Mouse (Mus musculus): ENCODE measurements around the gene Mrps6. TPM values are rescaled to one million over a fixed set of nuclear protein-coding genes. Genes with fewer than 3 reads are reported as not detected.

Gene Mrps6
- polyA plus RNA-seq, 1 experiment from 2014 or later, result 118 TPM

DNA sequence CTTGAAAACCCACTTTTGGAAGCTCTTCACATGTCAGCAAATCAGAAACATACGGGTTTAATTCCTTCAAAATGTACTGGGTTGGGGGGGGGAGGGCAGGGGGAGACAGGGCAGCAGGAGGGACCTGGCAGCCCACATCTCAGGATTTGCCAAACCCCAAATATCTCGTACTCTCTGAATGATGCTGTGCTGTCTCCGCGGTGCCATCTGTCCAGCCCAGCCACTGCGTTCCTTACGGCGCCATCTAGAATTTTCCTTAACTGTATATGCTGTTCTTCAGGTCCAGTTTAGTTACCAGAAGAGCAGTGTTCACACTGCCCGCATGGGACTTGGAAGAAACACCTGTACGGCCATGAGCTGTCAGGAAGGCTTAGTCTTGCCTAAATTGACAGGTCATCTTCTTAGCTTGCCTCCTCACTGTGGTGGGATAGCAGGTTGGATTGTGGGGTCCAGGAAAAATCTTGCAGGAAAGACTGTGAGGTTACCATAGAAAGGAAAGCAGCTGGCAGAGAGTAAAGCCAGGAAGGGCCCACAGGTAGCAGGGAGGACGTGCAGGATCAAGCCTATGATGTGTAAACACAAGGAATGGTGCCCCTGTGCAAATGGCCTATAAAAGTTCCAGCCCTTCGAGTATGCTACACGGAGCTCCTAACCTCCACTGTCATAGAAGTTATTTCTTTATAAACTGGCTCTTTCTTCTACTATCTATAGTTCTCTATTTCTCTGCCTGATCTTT is 89.7 kb downstream of the Mrps6 start:
- WGBS, result 92% methylated on average over 12 of the region's 12 CpGs
- no peak overlapping the region for H3K9ac ChIP-seq (ENCODE audit: low read length)
- H3K36me3 ChIP-seq (ENCODE audit: control insufficient read depth, insufficient read depth, low read length), result no peaks in the 10 kb centered on the region
- H3K4me3 ChIP-seq (ENCODE audit: low read depth, low read length), result no peak overlapping the region
- no peaks in the 10 kb centered on the region for H3K9me3 ChIP-seq (ENCODE audit: control insufficient read depth, low read length)
- no peaks in the 10 kb centered on the region for H3K27me3 ChIP-seq (ENCODE audit: control insufficient read depth, insufficient read depth, low read length)
- DNase-seq (ENCODE audit: low spot score, missing footprints) (peak; percentile 8), ATAC-seq (ENCODE audit: low FRiP score) (no peak)
- H3K4me1 ChIP-seq (ENCODE audit: control insufficient read depth, insufficient read depth, low read length), result no peaks in the 10 kb centered on the region
- H3K4me2 ChIP-seq, result no peak overlapping the region
- H3K27ac ChIP-seq (ENCODE audit: low read depth, low read length), result no peak overlapping the region

DNA sequence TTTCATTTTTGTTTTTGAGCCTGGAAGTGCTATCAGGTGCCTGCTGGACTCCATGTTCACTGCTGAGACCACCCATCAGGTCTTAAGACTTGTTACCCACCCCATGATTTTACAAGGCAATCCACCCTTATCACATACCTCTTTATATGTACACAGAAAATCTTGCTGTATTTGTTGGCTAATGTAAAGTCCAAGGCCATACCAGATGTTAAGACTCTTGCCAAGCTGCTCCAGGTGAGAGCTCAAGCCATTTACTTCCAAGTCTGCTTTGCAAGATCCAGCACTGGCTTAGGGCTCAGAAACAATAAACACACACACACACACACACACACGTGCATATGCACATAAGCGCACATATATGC is 90.3 kb downstream of the Mrps6 start:
- no peaks in the 10 kb centered on the region for H3K9me3 ChIP-seq (ENCODE audit: control insufficient read depth, low read length)
- DNase-seq (ENCODE audit: low spot score, missing footprints) (peak; percentile 19), ATAC-seq (ENCODE audit: low FRiP score) (no peak)
- no peak overlapping the region for H3K4me2 ChIP-seq
- H3K27ac ChIP-seq (ENCODE audit: low read depth, low read length), result no peak overlapping the region
- H3K4me1 ChIP-seq (ENCODE audit: control insufficient read depth, insufficient read depth, low read length), result no peaks in the 10 kb centered on the region
- no peak overlapping the region for H3K9ac ChIP-seq (ENCODE audit: low read length)
- H3K36me3 ChIP-seq (ENCODE audit: control insufficient read depth, insufficient read depth, low read length), result no peaks in the 10 kb centered on the region
- WGBS, result 93% methylated on average over 2 of the region's 2 CpGs
- no peak overlapping the region for H3K4me3 ChIP-seq (ENCODE audit: low read depth, low read length)
- no peaks in the 10 kb centered on the region for H3K27me3 ChIP-seq (ENCODE audit: control insufficient read depth, insufficient read depth, low read length)

DNA sequence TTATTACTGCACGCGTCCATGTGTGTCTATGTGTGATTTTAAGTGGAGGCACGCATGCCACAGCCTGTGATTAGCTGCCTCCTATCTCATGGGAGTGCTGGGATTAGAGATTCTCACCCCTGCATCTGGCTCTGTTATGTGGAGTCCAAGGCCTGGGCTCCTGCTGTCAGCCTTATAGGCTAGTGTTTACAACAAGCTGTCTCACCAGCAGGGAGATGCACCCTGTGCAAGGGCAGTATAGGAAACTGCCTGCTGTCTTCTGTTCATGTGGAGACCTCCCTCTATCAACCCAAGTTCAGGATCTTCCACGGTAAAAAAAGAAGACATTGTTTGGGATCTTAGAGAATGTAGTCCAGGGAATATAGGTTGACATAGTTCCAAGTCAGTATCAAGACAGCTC is 92.9 kb downstream of the Mrps6 start:
- Histone ChIP-seq H3K4me3 (ENCODE audit: low read depth, low read length) (no peak overlapping the region), H3K9ac (ENCODE audit: low read length) (no peak overlapping the region), H3K9me3 (ENCODE audit: control insufficient read depth, low read length) (no peaks in the 10 kb centered on the region), H3K4me1 (ENCODE audit: control insufficient read depth, insufficient read depth, low read length) (no peaks in the 10 kb centered on the region), H3K27ac (ENCODE audit: low read depth, low read length) (no peak overlapping the region), H3K36me3 (ENCODE audit: control insufficient read depth, insufficient read depth, low read length) (no peaks in the 10 kb centered on the region), H3K27me3 (ENCODE audit: control insufficient read depth, insufficient read depth, low read length) (no peaks in the 10 kb centered on the region), H3K4me2 (no peak overlapping the region)
- WGBS, result 72% methylated on average over 4 of the region's 4 CpGs
- DNase-seq (ENCODE audit: low spot score, missing footprints) (peak; percentile 62), ATAC-seq (ENCODE audit: low FRiP score) (no peak)

DNA sequence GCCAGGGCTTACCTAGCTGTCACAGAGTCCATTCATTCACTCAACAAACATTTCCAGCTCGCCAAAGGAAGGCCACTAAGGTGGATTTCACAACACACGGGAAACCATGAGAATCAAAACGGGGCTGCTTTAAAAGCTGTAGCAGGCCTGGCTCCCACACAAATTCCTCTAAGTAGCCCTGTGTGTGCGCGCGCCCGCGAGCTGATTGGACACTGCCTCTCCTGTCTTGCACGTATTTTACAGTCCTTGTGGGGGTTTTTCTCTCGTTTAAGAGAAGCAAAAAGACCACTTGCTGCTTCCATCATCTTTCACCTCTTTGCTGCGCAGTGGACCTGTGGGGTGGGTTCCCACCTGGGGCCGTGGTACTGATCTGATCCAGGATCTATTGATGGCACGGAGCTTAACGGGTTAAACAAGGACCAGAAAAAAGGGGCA is 100.0 kb downstream of the Mrps6 start:
- ATAC-seq (ENCODE audit: low FRiP score) (peak; percentile 53), DNase-seq (ENCODE audit: low spot score, missing footprints) (peak; percentile 89)
- Histone ChIP-seq H3K9ac (ENCODE audit: low read length) (peak overlapping the region; percentile 62), H3K27ac (ENCODE audit: low read depth, low read length) (no peak overlapping the region), H3K4me2 (peak overlapping the region; percentile 85), H3K4me3 (ENCODE audit: low read depth, low read length) (peak overlapping the region; percentile 36), H3K36me3 (ENCODE audit: control insufficient read depth, insufficient read depth, low read length) (no peaks in the 10 kb centered on the region), H3K4me1 (ENCODE audit: control insufficient read depth, insufficient read depth, low read length) (peaks cover 9% of the 10 kb centered on the region), H3K9me3 (ENCODE audit: control insufficient read depth, low read length) (no peaks in the 10 kb centered on the region), H3K27me3 (ENCODE audit: control insufficient read depth, insufficient read depth, low read length) (no peaks in the 10 kb centered on the region)
- WGBS, result 4% methylated on average over 14 of the region's 14 CpGs

DNA sequence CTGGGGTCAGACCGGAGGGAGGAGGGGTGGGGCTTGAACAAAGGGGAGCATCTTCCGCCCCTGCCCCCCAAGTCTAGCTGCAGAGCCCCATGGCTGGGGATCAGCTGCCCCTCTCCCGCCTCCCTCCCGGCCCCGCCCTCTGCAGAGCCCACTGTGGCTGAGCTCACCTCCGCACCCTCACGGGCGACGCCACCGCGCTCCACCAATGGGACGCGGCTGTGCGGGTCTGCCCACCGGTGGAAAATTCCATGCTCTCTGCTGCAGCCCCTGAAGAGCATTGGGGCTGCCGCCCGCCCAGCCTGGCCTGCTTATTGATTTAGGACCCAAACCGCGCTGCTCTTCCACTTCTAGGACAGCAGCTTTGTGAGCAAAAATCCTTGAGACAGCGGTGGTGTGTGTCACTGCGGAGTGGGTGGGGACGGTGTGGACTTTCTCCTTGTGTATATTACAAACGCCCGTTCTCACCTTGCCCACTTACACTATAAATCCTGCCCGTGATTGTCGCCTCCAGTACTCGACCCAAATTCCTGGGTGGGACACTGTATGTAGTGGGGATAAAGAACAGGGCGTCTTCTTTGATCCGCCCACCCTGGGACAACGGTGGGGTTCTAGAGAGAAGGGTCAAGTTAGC is 100.5 kb downstream of the Mrps6 start:
- peaks cover 9% of the 10 kb centered on the region for H3K4me1 ChIP-seq (ENCODE audit: control insufficient read depth, insufficient read depth, low read length)
- 4% methylated on average over 30 of the region's 30 CpGs for WGBS

DNA sequence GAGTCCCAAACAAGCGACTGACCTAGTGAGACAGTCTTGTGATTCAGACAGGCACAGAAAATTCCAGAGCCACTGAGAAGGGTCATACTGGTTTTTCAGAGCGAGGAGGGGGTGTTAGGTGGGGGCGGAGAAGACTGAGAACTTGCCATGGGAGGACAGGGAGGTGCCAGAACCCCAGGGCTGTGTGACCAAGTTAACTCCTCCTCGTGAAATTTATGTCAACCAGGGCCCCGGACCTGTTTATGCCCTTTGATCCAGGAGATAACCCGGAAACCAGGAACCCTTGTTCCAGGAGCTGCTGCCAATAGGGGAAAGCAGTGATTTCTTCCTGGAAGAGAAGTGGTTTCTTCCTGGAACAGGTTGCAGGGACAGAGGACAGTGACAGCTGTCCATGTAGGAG is 101.0 kb downstream of the Mrps6 start:
- ATAC-seq (ENCODE audit: low FRiP score), result no peak
- WGBS, result 62% methylated on average over 6 of the region's 6 CpGs
- H3K36me3 ChIP-seq (ENCODE audit: control insufficient read depth, insufficient read depth, low read length), result no peaks in the 10 kb centered on the region
- no peak for DNase-seq (ENCODE audit: low spot score, missing footprints)
- peak overlapping the region; percentile 62; the same call in 1 of the 2 replicates for H3K9ac ChIP-seq (ENCODE audit: low read length)
- H3K4me2 ChIP-seq, result peak overlapping the region; percentile 85
- H3K4me1 ChIP-seq (ENCODE audit: control insufficient read depth, insufficient read depth, low read length), result peaks cover 9% of the 10 kb centered on the region
- no peaks in the 10 kb centered on the region for H3K27me3 ChIP-seq (ENCODE audit: control insufficient read depth, insufficient read depth, low read length)
- H3K9me3 ChIP-seq (ENCODE audit: control insufficient read depth, low read length), result no peaks in the 10 kb centered on the region
- no peak overlapping the region; the same call in 1 of the 2 replicates for H3K4me3 ChIP-seq (ENCODE audit: low read depth, low read length)
- no peak overlapping the region for H3K27ac ChIP-seq (ENCODE audit: low read depth, low read length)

More for the DNA sequence above, 100.5 kb downstream of the Mrps6 start:
- Histone ChIP-seq H3K27me3 (ENCODE audit: control insufficient read depth, insufficient read depth, low read length) (no peaks in the 10 kb centered on the region), H3K36me3 (ENCODE audit: control insufficient read depth, insufficient read depth, low read length) (no peaks in the 10 kb centered on the region), H3K4me2 (peak overlapping the region; percentile 85), H3K9ac (ENCODE audit: low read length) (peak overlapping the region; percentile 62), H3K9me3 (ENCODE audit: control insufficient read depth, low read length) (no peaks in the 10 kb centered on the region), H3K4me3 (ENCODE audit: low read depth, low read length) (peak overlapping the region; percentile 36), H3K27ac (ENCODE audit: low read depth, low read length) (no peak overlapping the region)
- DNase-seq (ENCODE audit: low spot score, missing footprints), result peak; percentile 95
- peak; percentile 92 for ATAC-seq (ENCODE audit: low FRiP score)

Other genes with a start within 250 kb of the Mrps6 start
- 0.19 TPM in 1 of 2 replicates, not detected in the other for gene Gm49711, start within 50 bp of the Mrps6 start, polyA plus RNA-seq (2014; fragmentation: Nextera tagmentation; extraction: Ambion mirVana)
- gene Slc5a3, start 52 bp downstream of the Mrps6 start, polyA plus RNA-seq (2014; fragmentation: Nextera tagmentation; extraction: Ambion mirVana), result 11.5 and 13.7 TPM in 2 replicates
- gene Kcne2, start 234.1 kb downstream of the Mrps6 start, polyA plus RNA-seq (2014; fragmentation: Nextera tagmentation; extraction: Ambion mirVana), result 0.12 and 0.14 TPM in 2 replicates
- 137 and 143 TPM in 2 replicates for gene Smim11, start 243.0 kb downstream of the Mrps6 start, polyA plus RNA-seq (2014; fragmentation: Nextera tagmentation; extraction: Ambion mirVana)

Data from midbrain, embryonic 11.5 days (tissue).